ENCODE assay signal across 24 mouse cellular contexts in the genomic region with DNA sequence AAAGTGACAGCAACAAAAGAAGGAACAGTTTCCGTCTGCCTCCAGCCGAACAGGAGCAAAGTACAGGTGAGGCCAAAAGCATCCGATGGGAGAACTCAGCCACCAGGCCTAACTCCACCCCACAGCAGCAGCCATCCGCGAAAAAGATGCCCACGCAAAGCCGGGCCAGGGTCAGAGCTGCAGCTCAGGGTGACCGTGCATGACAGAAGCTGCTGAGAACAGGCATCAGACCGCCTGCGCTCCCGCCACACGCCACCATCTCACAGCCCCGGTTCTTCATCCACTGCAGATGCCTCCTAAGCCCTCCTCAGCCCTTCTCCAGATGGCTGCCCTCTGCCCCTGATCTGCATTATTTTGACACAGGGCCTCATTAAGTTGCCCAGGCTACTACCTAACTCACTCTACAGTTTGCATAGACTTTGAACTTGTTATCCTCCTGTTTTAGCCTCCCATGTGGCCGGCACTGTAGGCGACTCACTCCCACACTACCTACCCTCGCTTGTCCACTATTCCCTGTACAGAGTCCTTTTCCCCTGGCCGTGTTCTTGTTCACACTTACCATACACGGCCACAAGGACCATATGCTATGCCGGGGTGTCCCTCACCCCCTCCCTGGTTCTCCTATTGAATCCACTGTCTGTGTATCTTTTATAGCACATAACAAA. TPM values are rescaled to one million over a fixed set of nuclear protein-coding genes. Genes with fewer than 3 reads are reported as not detected.
A peak's percentile ranks its signal among the peaks of the same experiment; 100 is the strongest.
DNase-seq lines count a peak whose midpoint lies in the region; ATAC-seq lines count a peak whose summit lies in the region.
"Had no signal": no experiment of that assay in that cellular context is flagged by ENCODE, and none has a peak within 500 bp of the region (broad histone marks: within the 10 kb centered on the region; RNA-seq: fewer than 3 reads in every experiment).

No protein-coding gene starts in this region.

- H3K9me3 ChIP-seq in hindbrain, embryonic 13.5 days = no peaks in the 10 kb centered on the region
- H3K9me3 ChIP-seq in hindbrain, embryonic 14.5 days (ENCODE audit: control insufficient read depth, low read length) = no peaks in the 10 kb centered on the region
- H3K9me3 ChIP-seq in limb, embryonic 13.5 days = no peaks in the 10 kb centered on the region
- H3K9me3 ChIP-seq in limb, embryonic 10.5 days (replicated peaks) = no peaks in the 10 kb centered on the region
- H3K9me3 ChIP-seq: embryonic facial prominence, embryonic 12.5 days; forebrain, embryonic 13.5 days; intestine, embryonic 15.5 days; limb, embryonic 15.5 days; lung, embryonic 15.5 days had no signal

- no peak overlapping the region for H3K4me2 ChIP-seq in hindbrain, embryonic 13.5 days
- no peak overlapping the region for H3K4me2 ChIP-seq in hindbrain, embryonic 14.5 days (replicated peaks)
- H3K4me2 ChIP-seq in limb, embryonic 13.5 days (replicated peaks) = no peak overlapping the region
- H3K4me2 ChIP-seq: embryonic facial prominence, embryonic 12.5 days; forebrain, embryonic 13.5 days; intestine, embryonic 15.5 days; limb, embryonic 15.5 days; lung, embryonic 15.5 days had no signal

- H3K4me1 ChIP-seq in hindbrain, embryonic 13.5 days (replicated peaks) = no peaks in the 10 kb centered on the region
- no peaks in the 10 kb centered on the region for H3K4me1 ChIP-seq in hindbrain, embryonic 14.5 days (replicated peaks; ENCODE audit: control insufficient read depth, insufficient read depth, low read length)
- no peaks in the 10 kb centered on the region for H3K4me1 ChIP-seq in limb, embryonic 13.5 days
- H3K4me1 ChIP-seq in limb, embryonic 10.5 days = no peaks in the 10 kb centered on the region
- H3K4me1 ChIP-seq: embryonic facial prominence, embryonic 12.5 days; forebrain, embryonic 13.5 days; intestine, embryonic 15.5 days; limb, embryonic 15.5 days; lung, embryonic 15.5 days had no signal

- no peaks in the 10 kb centered on the region for H3K36me3 ChIP-seq in hindbrain, embryonic 13.5 days
- no peaks in the 10 kb centered on the region for H3K36me3 ChIP-seq in hindbrain, embryonic 14.5 days (replicated peaks; ENCODE audit: control insufficient read depth, insufficient read depth)
- peaks cover 79% of the 10 kb centered on the region for H3K36me3 ChIP-seq in limb, embryonic 13.5 days
- H3K36me3 ChIP-seq in limb, embryonic 10.5 days = peaks cover 92% of the 10 kb centered on the region

- no peak overlapping the region for H3K27ac ChIP-seq in hindbrain, embryonic 13.5 days
- no peak overlapping the region for H3K27ac ChIP-seq in hindbrain, embryonic 14.5 days
- H3K27ac ChIP-seq in limb, embryonic 13.5 days = no peak overlapping the region
- H3K27ac ChIP-seq in limb, embryonic 10.5 days = no peak overlapping the region
- H3K27ac ChIP-seq: embryonic facial prominence, embryonic 12.5 days; forebrain, embryonic 13.5 days; gastrocnemius, adult 2 months; intestine, embryonic 15.5 days; limb, embryonic 15.5 days; lung, embryonic 15.5 days had no signal

- 0 out of 2 replicates have a peak overlapping the region, but pooled peaks have one; percentile 29 for H3K9ac ChIP-seq in hindbrain, embryonic 13.5 days
- no peak overlapping the region for H3K9ac ChIP-seq in hindbrain, embryonic 14.5 days
- peak overlapping the region; percentile 35; the same call in 1 of the 2 replicates for H3K9ac ChIP-seq in limb, embryonic 13.5 days
- H3K9ac ChIP-seq: embryonic facial prominence, embryonic 12.5 days; forebrain, embryonic 13.5 days; intestine, embryonic 15.5 days; limb, embryonic 15.5 days; lung, embryonic 15.5 days had no signal

- no peak overlapping the region for H3K4me3 ChIP-seq in hindbrain, embryonic 13.5 days
- H3K4me3 ChIP-seq in hindbrain, embryonic 14.5 days (replicated peaks; ENCODE audit: low read length) = no peak overlapping the region
- no peak overlapping the region for H3K4me3 ChIP-seq in limb, embryonic 13.5 days
- H3K4me3 ChIP-seq in limb, embryonic 10.5 days = no peak overlapping the region
- H3K4me3 ChIP-seq: embryonic facial prominence, embryonic 12.5 days; erythroblast, embryonic 14.5 days; forebrain, embryonic 13.5 days; gastrocnemius, adult 2 months; intestine, embryonic 15.5 days; limb, embryonic 15.5 days; lung, embryonic 15.5 days had no signal

- no peak for ATAC-seq in hindbrain, embryonic 13.5 days (ENCODE audit: low FRiP score)
- no peak for ATAC-seq in hindbrain, embryonic 14.5 days (ENCODE audit: low FRiP score)
- ATAC-seq in limb, embryonic 13.5 days (ENCODE audit: low FRiP score, low read depth) = no peak
- ATAC-seq in cerebellum, adult (ENCODE audit: insufficient number of reproducible peaks, low FRiP score, low TSS enrichment) = no peak
- ATAC-seq: CD4-positive, CD25-positive, alpha-beta regulatory T cell, adult 4 months; forebrain, embryonic 13.5 days; hindbrain, embryonic 16.5 days; intestine, embryonic 15.5 days had no signal

- WGBS in hindbrain, embryonic 13.5 days = 89% methylated on average over 19 of the region's 19 CpGs
- WGBS in hindbrain, embryonic 14.5 days = 90% methylated on average over 19 of the region's 19 CpGs
- 92% methylated on average over 19 of the region's 19 CpGs for WGBS in limb, embryonic 13.5 days
- 92% methylated on average over 19 of the region's 19 CpGs for WGBS in limb, embryonic 10.5 days

- DNase-seq in hindbrain, embryonic 14.5 days (ENCODE audit: low spot score) = no peak
- no peak for DNase-seq in limb, embryonic 10.5 days (ENCODE audit: low spot score)
- DNase-seq in kidney, postnatal 4 days = peak; percentile 52 to 68
- DNase-seq in layer of hippocampus, adult 11-12 months (ENCODE audit: low spot score) = no peak
- DNase-seq: adrenal gland, postnatal 25 days; cerebellum, adult 11 months; cerebellum, adult 9-11 months; gastrocnemius, adult 2 months; heart, postnatal 4 days; lung, postnatal 4 days; midbrain, embryonic 14.5 days; right cerebral cortex, postnatal 14 days; spleen, adult 18-20 months had no signal

- no peaks in the 10 kb centered on the region for H3K27me3 ChIP-seq in hindbrain, embryonic 13.5 days
- H3K27me3 ChIP-seq in hindbrain, embryonic 14.5 days (ENCODE audit: control insufficient read depth, insufficient read depth, low read length) = no peaks in the 10 kb centered on the region
- H3K27me3 ChIP-seq in limb, embryonic 13.5 days = no peaks in the 10 kb centered on the region
- H3K27me3 ChIP-seq in limb, embryonic 10.5 days (ENCODE audit: low read depth, poor library complexity, severe bottlenecking) = no peaks in the 10 kb centered on the region
- H3K27me3 ChIP-seq: embryonic facial prominence, embryonic 12.5 days; forebrain, embryonic 13.5 days; intestine, embryonic 15.5 days; limb, embryonic 15.5 days; lung, embryonic 15.5 days had no signal

RNA-seq across cellular contexts. Expression of a gene that starts 7.2 kb away (rescaled TPM):
- 5.7 and 6.7 TPM in 2 replicates for polyA plus RNA-seq in hindbrain, embryonic 13.5 days (2015; fragmentation: Nextera tagmentation; extraction: Ambion mirVana)
- polyA plus RNA-seq in hindbrain, embryonic 14.5 days (2014; fragmentation: Nextera tagmentation; extraction: Ambion mirVana) = 4.2 and 4.5 TPM in 2 replicates
- polyA plus RNA-seq in limb, embryonic 13.5 days (2015; fragmentation: Nextera tagmentation; extraction: Ambion mirVana) = 26.5 and 29.8 TPM in 2 replicates
- 32.6 and 35.3 TPM in 2 replicates for polyA plus RNA-seq in limb, embryonic 10.5 days (2016; fragmentation: Nextera tagmentation; extraction: Ambion mirVana)

RNA-seq across cellular contexts. Expression of a gene that starts 16.7 kb away (rescaled TPM):
- polyA plus RNA-seq in hindbrain, embryonic 13.5 days (2015; fragmentation: Nextera tagmentation; extraction: Ambion mirVana) = 16.2 and 17.3 TPM in 2 replicates
- 10.4 and 12.5 TPM in 2 replicates for polyA plus RNA-seq in hindbrain, embryonic 14.5 days (2014; fragmentation: Nextera tagmentation; extraction: Ambion mirVana)
- 31.8 and 32.1 TPM in 2 replicates for polyA plus RNA-seq in limb, embryonic 13.5 days (2015; fragmentation: Nextera tagmentation; extraction: Ambion mirVana)
- 53.5 and 55.2 TPM in 2 replicates for polyA plus RNA-seq in limb, embryonic 10.5 days (2016; fragmentation: Nextera tagmentation; extraction: Ambion mirVana)
- polyA plus RNA-seq: erythroblast, embryonic 14.5 days had no signal

RNA-seq across cellular contexts. Expression of a gene that starts 20.2 kb away (rescaled TPM):
- 10.7 and 11.6 TPM in 2 replicates for polyA plus RNA-seq in hindbrain, embryonic 13.5 days (2015; fragmentation: Nextera tagmentation; extraction: Ambion mirVana)
- 13.7 and 17.2 TPM in 2 replicates for polyA plus RNA-seq in hindbrain, embryonic 14.5 days (2014; fragmentation: Nextera tagmentation; extraction: Ambion mirVana)
- polyA plus RNA-seq in limb, embryonic 13.5 days (2015; fragmentation: Nextera tagmentation; extraction: Ambion mirVana) = 6.5 and 9.6 TPM in 2 replicates
- polyA plus RNA-seq in limb, embryonic 10.5 days (2016; fragmentation: Nextera tagmentation; extraction: Ambion mirVana) = 2.5 and 2.6 TPM in 2 replicates
- polyA plus RNA-seq: erythroblast, embryonic 14.5 days had no signal

RNA-seq across cellular contexts. Expression of a gene that starts 22.5 kb away (rescaled TPM):
- polyA plus RNA-seq in hindbrain, embryonic 13.5 days (2015; fragmentation: Nextera tagmentation; extraction: Ambion mirVana) = 7.8 and 8.9 TPM in 2 replicates
- polyA plus RNA-seq in hindbrain, embryonic 14.5 days (2014; fragmentation: Nextera tagmentation; extraction: Ambion mirVana) = 5.7 and 7.0 TPM in 2 replicates
- 10.4 and 11.4 TPM in 2 replicates for polyA plus RNA-seq in limb, embryonic 13.5 days (2015; fragmentation: Nextera tagmentation; extraction: Ambion mirVana)
- polyA plus RNA-seq in limb, embryonic 10.5 days (2016; fragmentation: Nextera tagmentation; extraction: Ambion mirVana) = 16.7 and 17.0 TPM in 2 replicates

RNA-seq across cellular contexts. Expression of a gene that starts 23.8 kb away (rescaled TPM):
- polyA plus RNA-seq in hindbrain, embryonic 13.5 days (2015; fragmentation: Nextera tagmentation; extraction: Ambion mirVana) = 16.8 and 18.8 TPM in 2 replicates
- 12.7 and 15.3 TPM in 2 replicates for polyA plus RNA-seq in hindbrain, embryonic 14.5 days (2014; fragmentation: Nextera tagmentation; extraction: Ambion mirVana)
- polyA plus RNA-seq in limb, embryonic 13.5 days (2015; fragmentation: Nextera tagmentation; extraction: Ambion mirVana) = 38.7 and 40.4 TPM in 2 replicates
- 54.8 and 61.0 TPM in 2 replicates for polyA plus RNA-seq in limb, embryonic 10.5 days (2016; fragmentation: Nextera tagmentation; extraction: Ambion mirVana)
- polyA plus RNA-seq: erythroblast, embryonic 14.5 days had no signal

Comparison
In these comparisons a context has a peak if more than half of its experiments do, and no peak if none do; other contexts are left out.
1. DNase-seq: peak in kidney, postnatal 4 days (2 of 2); none in hindbrain, embryonic 14.5 days (single experiment), limb, embryonic 10.5 days (single experiment) and layer of hippocampus, adult 11-12 months (single experiment).